Mouse (Mus musculus) thymus, postnatal 10 days (tissue): ENCODE results near the gene Gm37240.

ENCODE experiments used
- DNase-seq, 2 experiments: peaks; one replicate each; pipeline ENCODE4 v3.0.0; 2021; ENCODE audit warnings: low spot score in 2 of 2

The Gm37240 gene

DNA sequence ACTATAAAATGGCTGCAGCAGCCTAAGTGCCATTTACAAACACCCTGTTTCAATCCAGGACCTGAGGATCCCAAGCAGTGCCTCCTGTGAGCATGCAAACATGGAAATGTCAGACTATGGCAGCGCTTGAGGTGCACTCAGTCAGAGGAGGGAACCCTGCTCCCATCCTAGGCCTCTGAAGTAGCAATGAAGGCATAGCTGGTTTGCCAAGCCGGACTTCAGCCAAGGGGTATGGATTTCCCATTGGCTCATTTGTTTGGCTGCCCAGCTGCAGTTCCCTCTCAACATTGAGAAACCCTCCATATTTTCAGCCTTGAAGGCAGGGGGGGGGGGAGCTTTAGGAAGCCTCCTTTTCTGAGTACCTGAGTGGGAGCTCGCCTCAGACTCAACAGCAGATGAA is 1329.0 kb downstream of the Gm37240 start:
- no peak for DNase-seq

DNA sequence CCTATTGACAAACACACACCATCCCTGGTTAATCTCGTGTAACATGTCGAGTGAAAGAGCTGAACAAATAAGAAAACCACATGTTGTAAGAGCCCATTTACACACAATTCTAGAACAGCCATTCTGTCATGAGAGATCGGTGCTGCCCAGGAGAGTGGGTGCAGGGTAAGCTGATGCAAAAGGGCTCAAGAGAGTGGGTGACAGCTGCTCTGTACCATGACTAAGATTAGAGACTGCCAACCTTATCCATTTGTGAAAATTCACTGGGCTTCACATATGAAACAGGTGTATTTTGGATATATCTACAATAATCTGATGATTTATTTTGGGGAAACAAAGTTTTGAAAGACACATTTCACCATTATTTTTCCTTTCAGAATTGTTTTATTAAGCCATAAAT is 1331.5 kb downstream of the Gm37240 start:
- no peak for DNase-seq

DNA sequence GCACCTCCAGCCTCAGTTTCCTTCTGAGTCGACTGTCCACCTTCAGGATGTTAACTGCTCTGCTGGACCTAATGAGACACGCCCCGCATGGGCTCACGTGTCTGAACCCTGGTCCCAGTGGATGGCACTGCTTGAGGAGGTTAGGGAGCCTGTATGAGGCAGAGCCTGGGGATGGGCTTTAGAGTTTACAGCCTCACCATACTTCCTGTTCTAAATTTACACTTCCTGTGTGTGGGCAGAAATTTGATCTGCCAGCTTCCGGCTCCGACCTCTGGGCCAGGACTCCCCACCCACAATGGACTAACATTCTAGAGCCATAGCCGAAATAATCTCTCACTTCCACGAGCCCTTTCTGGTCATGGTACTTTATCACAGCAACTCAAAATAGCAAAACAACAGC is 1340.1 kb downstream of the Gm37240 start:
- DNase-seq, result peak; percentile 4 to 15

DNA sequence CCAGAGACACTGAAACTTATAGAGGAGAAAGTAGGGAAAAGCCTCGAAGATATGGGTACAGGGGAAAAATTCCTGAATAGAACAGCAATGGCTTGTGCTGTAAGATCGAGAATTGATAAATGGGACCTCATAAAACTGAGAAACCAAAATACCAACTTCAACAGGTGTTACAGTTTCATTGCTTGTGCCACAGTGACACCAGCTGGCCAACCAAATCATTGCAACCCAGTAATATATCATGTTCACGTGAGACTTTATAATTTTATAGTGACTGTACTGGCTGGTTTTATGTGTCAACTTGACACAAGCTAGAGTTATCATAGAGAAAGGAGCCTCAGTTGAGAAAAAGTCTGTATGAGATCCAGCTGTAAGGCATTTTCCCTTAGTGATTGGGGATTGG is 1344.9 kb downstream of the Gm37240 start:
- DNase-seq, result peak; percentile 21 to 54

DNA sequence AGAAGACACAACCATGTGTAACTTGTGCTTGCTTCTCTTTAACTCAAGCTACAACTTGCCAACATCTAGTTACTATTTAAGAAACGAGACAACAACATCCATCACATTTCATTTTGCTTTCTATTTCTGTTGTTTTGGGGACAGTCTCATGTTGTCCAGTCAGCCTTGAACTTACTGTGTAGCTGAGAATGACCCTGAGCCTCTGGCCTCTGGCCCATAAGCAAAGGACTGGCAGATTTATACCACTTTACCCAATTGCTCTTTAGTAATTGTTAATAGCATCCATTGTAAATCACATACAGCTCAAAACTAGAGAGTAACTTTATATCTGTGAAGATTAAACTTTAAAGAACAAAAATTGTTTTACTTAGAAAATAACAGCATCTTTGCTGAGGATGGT is 1345.4 kb downstream of the Gm37240 start:
- DNase-seq, result no peak

DNA sequence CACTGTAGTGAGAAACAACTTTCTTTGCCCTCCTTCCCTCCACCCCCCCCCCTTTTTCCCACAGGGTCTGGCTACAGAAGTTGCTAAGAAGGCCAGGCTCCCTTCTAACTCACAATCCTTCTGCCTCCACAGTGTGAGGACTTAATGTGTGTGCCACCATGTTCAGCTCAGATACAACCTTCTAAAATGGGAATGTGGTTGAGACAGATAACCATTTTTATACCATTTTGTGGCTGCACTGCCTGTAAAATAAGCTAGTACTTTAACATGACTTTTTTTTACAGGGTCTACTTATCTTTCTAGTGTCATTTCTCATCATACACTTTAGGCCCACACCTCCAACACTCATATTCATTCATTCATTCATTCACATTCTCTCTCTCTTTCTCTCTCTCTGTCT is 1346.7 kb downstream of the Gm37240 start:
- no peak for DNase-seq

DNA sequence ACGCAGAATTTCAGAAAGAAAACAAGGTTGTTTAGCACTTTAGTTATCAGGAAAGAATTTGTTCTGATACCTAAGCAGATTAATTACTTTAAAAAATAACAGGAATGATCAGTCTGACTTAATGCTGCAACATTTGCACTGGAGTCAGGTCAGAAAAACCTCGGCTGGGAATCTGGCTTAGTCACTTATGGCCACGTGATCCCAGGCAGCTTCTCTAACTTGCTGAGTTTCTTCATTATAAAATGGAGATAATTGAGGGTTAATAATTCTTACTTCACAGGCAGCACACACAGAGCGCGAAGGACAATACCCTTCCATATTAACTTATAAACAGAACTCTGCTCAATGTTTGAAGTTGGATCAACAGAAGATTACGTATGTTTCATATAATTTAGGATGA is 1350.3 kb downstream of the Gm37240 start:
- DNase-seq, result no peak

DNA sequence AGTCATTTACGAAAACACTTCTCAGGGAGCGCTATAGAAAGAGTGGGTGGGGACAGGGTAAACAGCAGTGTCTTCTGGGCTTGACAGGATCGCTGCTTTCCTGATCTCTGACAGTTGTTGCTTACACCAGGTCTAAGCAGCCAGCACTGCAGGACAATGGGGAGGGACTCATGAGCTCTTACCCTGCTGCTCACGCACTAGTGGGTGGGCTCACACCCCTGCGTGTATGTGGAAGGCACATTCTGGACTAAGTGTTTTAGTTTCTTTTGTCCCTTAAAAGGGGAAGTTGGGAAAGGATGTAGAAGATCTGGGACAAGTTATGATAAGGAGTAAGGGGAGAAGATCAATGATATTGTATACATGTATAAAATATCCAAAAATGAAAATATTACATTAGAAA is 1354.1 kb downstream of the Gm37240 start:
- DNase-seq, result no peak

DNA sequence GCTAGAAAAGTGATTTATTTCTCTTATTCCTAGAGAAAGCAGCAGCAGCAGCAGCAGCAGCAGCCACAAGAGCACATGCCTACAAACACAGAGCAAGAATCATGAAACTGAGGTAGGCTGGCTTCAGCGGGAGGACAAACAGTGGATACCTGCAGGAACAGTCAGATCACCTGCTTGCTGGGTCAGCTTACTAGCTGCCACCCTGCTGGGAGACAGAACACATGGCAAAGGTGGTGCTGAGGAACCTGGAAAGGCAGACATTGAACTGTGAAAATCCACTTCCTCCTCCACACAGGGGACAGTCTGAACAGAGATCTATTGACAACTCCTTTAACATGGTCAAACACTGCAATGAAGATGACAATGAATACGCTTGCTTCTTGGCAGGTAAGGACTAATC is 1358.3 kb downstream of the Gm37240 start:
- no peak for DNase-seq

DNA sequence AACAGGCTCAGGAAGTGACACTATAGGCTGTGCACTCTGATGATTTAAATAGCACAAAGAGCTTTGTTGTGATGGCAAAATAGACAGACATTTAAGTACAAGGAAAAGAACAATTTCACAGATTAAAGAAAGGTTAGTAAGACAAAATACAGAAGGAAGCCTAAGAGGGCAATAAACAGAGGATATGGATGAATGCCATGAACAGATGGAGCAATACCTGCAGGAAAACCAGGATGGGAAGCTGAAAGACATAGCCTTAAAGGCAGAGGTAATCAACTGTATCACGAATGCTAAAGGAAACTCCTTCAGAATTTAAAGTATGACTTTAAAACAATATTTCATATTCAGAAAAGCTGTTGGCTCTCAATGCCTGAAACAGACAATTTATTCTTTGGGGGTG is 1362.4 kb downstream of the Gm37240 start:
- DNase-seq, result no peak

DNA sequence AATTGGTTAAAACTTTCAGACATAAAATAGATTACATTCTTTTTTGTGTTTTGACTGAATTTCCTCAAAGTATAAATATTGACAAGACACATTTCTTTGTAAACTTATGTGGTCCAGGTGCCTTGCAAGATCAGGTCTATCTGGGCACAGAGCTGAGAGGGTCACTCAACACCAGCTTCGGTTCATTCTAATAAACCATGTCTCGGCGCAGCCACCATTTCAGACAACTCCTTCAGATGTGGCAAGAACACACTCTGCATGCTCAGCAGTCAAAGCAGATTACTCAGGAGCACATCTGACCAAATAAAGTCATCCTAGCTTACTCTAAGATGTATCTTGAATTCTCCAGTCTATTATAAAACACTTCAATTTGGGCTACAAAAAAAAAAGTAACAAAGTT is 1371.2 kb downstream of the Gm37240 start:
- DNase-seq, result no peak

DNA sequence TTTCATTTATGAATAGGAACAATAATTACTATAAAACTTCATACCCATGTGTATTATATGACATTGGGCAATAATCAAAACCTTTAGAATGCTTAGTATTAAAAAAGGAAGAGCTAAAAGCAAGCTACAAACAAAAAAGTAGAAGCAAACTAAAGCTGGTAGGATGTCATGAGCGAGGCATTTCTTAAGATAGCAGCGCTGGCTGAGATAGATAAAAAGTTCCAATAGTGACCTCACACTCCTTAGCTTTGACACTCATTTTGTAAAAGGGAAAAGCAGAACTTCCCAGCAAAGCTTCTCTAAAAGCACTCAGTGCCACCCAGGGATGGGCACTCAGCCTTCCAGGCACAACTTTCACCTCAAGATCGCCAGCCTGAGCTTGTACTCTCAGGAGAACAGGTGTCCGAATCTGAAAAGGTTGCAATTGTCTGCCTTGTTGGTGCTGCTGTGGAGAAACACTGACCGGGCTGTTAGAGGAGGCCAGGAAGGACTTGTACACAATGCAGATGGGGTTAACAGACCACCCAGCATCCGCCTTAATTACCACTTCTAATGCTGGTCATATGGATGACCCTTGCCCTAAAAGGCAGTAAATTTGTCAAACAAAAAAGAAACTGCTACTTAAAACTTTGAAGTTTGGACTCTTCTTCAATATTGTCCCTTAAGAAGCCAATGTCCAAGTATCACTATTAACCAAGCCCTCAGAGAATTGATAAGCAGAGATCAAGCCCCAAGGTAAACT is 1374.4 kb downstream of the Gm37240 start:
- no peak for DNase-seq

DNA sequence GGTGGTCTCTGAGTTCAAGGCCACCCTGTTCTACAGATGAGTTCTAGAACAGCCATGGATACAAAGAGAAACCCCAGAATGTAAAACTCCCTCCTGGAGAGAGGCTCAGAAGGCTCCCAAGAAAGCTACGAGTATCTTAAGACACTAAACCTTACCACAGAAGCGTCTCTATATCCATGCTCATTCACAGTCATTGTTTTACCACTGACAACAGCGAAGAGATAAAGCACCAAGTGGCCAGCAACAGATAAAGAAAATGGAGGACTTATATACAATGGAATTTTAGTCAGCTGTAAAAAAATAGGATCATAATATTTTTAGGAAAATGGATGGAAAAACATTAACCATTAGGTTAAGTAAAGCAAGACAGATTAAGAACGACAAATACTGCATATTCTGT is 1382.1 kb downstream of the Gm37240 start:
- DNase-seq, result no peak

DNA sequence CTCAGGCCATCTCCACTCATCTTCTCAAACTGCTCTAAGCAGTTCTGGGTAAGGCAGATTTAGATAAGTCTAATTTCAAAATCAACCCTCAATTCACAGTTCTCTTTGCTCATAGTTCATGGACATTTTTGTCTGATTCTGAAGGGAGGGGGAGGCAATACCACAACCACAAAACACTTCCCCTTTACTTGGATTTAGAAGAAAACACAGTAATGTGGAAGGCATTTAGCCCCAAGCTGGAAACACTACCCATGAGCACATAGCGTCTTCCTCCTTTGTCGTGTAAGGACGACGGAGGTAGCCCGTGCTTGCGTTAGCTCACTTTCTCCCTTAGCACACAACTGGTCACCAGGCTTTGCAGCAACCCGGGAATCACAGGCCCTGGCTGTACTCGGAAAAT is 1383.0 kb downstream of the Gm37240 start:
- DNase-seq, result no peak

DNA sequence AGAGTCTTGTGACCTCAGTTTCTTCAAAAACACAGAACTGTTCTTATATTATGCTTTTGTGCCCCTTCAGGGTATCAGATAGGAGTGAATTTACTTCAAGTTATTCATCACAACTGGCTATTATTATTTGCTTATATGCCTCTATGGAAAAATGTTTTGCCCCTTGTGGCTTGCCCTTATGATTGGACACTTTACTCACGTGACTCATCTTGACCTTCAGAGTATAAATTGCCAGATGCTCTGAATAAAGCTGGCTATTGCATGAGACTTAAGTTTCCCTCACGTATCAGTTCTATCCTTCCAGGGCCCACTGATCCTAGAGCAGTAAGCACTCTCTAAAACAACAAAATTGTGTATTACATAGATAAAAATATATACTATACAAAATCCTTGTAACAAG is 1385.2 kb downstream of the Gm37240 start:
- no peak for DNase-seq

DNA sequence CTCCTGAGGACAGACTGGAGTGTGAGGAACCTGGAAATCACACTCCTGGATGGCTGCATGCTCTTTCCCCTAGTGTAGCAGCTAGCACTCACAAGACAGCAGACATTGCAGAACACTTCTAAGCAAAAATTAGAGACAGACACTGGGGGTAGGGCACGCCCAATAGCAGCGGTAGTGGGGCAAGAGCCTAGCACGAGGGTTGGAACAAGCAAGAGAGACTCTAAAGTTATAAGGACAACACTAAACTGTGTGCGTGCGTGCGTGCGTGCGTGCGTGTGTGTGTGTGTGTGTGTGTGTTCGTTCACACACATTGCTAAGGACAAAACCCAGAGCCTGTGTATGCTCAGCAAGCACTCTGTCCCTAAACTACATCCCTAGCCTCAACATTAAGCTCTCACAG is 1386.8 kb downstream of the Gm37240 start:
- DNase-seq, result no peak

DNA sequence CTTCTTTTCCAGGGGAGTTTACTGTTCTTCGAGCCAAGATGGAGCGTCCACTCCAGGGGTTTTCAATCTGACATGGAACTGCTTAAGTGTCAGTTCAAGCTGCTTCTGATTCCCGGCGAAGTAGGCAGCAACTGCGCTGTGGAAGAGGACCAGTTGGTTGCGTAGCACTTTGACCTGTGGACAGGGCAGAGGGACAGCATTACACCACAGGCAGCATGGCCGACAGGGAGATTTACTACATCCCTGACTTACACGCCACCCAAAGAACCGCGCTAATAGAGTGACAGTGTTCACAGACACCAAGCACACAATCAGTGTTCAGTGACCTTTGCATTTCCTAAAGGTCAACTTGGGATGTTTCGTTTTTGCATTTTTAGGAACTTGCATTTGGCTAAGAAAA is 1389.6 kb downstream of the Gm37240 start:
- DNase-seq, result no peak

DNA sequence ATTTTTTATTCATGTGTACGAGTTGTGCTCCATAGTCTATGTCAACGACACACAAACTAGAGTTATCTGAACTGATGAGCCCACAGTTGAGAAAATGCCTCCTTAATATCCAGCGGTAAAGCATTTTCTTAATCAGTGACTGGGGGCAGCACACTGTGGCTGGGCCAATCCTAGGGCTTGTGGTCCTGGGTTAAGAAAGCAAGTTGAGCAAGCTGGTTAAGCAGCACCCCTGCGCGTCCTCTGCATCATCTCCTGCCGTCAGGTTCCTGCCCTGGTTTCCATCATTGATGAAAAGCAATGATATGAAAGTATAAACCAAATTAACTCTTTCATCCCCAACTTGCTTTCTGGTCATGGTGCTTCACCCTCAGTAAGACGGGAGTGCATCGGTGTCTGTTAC is 1394.7 kb downstream of the Gm37240 start:
- DNase-seq, result no peak

DNA sequence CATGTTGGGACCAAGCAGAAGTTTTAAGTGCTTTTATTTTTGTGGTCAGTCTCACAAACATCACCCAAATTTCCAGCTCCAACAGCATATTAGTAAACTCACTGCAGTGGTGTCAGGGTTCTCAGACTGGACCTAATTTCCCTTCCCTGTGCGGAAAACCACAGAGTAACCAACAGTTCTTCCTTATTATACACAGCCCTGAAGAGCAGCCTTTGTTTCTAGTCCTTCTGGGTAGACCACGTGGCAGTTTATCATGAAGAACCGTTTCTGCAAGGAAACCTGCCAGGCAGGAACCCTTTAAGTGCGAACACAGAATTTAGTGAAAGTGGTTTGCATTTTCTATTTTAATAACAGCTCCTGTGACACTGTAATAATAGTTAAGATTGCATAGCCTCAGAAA is 1395.2 kb downstream of the Gm37240 start:
- no peak for DNase-seq

DNA sequence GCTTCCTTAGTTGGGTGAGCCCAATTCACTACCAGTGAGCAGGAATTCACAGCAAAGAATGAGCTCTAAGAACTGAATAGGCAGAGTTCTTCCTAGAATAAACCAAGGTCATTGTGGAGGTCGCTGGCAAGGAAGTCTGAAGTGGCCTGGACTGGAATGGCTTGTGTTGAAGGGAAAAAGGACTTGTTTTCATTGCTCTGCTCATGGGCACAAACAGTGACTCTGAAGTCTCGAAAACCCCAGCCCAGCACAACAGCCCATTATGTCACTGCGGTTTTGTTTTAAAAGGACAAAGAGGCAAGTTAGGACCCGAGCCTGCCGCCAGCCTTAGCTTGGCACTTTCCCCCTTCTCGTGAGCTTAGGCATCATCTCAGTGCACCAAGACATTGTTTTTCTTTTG is 1398.6 kb downstream of the Gm37240 start:
- DNase-seq, result no peak

DNA sequence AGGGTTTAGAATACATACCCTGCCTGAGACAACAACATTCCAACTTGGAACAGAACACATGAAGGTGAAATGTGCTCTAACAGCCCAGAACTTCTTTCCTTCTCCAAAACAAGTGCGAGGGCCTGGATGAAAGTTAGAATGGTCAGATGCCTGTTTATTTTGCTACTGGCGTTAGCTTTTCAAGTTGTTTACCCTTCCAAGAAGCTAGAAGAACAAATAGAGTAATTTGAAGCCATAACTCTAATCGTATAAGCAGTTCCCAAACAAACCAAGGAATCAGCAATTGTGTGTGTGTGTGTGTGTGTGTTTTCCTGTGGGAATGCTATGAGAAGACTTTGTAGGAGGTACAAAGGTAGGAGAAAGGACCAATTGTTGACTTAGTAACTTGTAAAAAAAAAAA is 1402.4 kb downstream of the Gm37240 start:
- DNase-seq, result no peak

DNA sequence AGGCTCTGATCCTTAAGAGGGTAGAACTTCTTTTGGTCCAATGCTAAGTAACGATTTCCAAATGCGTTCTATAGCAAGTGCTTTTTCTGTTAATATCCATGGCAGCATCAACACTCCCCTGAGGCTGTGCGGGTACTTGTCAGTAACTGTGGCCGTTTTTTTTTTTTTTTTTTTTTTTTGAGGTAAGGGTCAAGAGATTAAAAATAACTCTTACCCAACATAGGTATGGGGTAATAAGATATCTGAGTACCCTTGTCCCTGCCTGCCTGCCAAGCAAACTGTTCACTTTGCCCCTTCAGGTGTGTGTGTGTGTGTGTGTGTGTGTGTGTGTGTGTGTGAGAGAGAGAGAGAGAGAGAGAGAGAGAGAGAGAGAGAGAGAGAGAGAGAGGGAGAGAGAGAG is 1403.0 kb downstream of the Gm37240 start:
- DNase-seq, result no peak

DNA sequence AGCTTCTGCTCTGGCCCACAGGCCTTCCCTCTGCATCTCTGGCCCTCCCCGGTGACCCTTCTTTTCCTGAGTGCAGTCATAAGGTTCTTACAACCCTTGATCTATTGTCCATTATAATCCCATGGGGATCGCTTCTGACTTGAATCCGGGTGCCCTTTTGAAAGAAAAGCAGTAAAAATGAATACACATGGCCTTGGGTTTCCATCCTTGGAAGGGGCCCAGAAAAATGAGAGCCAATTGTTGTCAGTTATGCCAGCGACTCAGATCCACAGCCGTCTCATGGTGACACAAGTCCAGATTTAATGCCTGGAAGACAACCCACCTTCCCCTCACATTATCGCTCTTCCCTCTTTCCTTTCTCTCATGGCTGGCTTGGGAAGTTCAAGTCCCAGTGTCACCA is 1405.2 kb downstream of the Gm37240 start:
- DNase-seq, result no peak

DNA sequence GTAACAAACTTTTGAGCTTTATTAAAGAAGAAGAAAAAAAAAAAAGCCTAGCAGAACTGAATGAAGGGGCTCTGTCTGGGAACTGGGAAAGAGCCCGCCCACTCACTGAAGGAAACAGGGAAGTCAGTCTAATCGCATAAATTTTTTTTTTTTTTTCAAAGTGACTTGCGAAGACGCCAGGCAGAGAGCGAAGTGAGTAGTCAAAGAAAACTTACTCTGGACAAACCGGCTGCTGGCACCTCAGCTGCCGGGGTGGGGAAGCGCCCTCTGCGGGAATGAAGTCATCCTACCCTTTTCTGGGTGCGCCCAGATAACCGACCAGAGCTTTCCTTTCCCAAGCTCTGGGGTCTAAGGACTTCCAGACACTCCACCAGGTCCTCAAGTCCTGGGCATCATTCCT is 1406.2 kb downstream of the Gm37240 start:
- no peak for DNase-seq
